Comparison of ENCODE assay signal across 22 mouse cellular contexts in genomic region chr11:115746109-115746508, GRCm38 (mm10). TPM values are rescaled to one million over a fixed set of nuclear protein-coding genes. Genes with fewer than 3 reads are reported as not detected.
DNase-seq lines count a peak whose midpoint lies in the region; TF ChIP-seq lines count a peak whose summit lies in the region.
"Had no signal": no experiment of that assay in that cellular context is flagged by ENCODE, and none has a peak within 500 bp of the region (broad histone marks: within the 10 kb centered on the region; RNA-seq: fewer than 3 reads in every experiment).

No protein-coding gene starts in this region.

- no peak overlapping the region for H3K4me3 ChIP-seq in thymus, adult 2 months (ENCODE audit: control insufficient read depth, insufficient read depth, low read length)
- H3K4me3 ChIP-seq: embryonic facial prominence, embryonic 12.5 days; forebrain, embryonic 13.5 days; heart, adult 2 months; heart, embryonic 12.5 days; hindbrain, embryonic 12.5 days; intestine, embryonic 15.5 days had no signal

- intact Hi-C loops in heart, postnatal 25 days (cut with DNase I): no loop called here

- peaks cover 23% of the 10 kb centered on the region for H3K4me1 ChIP-seq in thymus, adult 2 months (replicated peaks; ENCODE audit: control insufficient read depth, insufficient read depth, low read length)
- H3K4me1 ChIP-seq: embryonic facial prominence, embryonic 12.5 days; intestine, embryonic 15.5 days had no signal

- no peaks in the 10 kb centered on the region for H3K27me3 ChIP-seq in thymus, adult 2 months (ENCODE audit: control insufficient read depth, insufficient read depth, low read length)
- H3K27me3 ChIP-seq: embryonic facial prominence, embryonic 12.5 days; forebrain, embryonic 13.5 days; heart, embryonic 12.5 days; hindbrain, embryonic 12.5 days; intestine, embryonic 15.5 days; Patski had no signal

- no peak for DNase-seq in thymus, adult 2 months
- no peak for DNase-seq in thymus, postnatal 4 days
- peak; percentile 67 for DNase-seq in CD4-positive, CD25-positive, alpha-beta regulatory T cell, adult 2 months (ENCODE audit: low read depth, low spot score)
- DNase-seq in T-cell, adult 2 months (ENCODE audit: low spot score): peak; percentile 59
- peak; percentile 71 for DNase-seq in naive thymus-derived CD4-positive, alpha-beta T cell, adult 2 months (ENCODE audit: low read depth)
- DNase-seq in heart, postnatal 25 days (ENCODE audit: low spot score): no peak
- no peak for DNase-seq in urinary bladder, adult 18-20 months (ENCODE audit: low spot score in 2 of 2)
- DNase-seq: adrenal gland, adult 8-10 months; cerebellum, adult 11 months; cerebellum, adult 8-10 months; cerebellum, postnatal 14 days; embryo, embryonic 11 days; forebrain, postnatal 0 days; gastrocnemius, postnatal 14 days; heart, adult 2 months; heart, postnatal 4 days had no signal

- no peak for TF ChIP-seq POLR2A in thymus, adult 2 months (IDR thresholded peaks at IDR 0.05; ENCODE audit: control insufficient read depth, extremely low read depth, insufficient read depth, low read length, poor library complexity)

- WGBS in thymus, adult 2 months: 86% methylated on average over 1 of the region's 1 CpGs

- TF ChIP-seq CTCF in thymus, adult 2 months (IDR thresholded peaks at IDR 0.05; ENCODE audit: borderline replicate concordance, control insufficient read depth, extremely low read depth, insufficient read depth, low read length, poor library complexity): no peak

- 0 out of 2 replicates have a peak overlapping the region, but pooled peaks have one; percentile 12 for H3K27ac ChIP-seq in thymus, adult 2 months (ENCODE audit: control insufficient read depth, insufficient read depth, low read length)
- H3K27ac ChIP-seq: embryonic facial prominence, embryonic 12.5 days; forebrain, embryonic 13.5 days; heart, adult 2 months; hindbrain, embryonic 12.5 days; intestine, embryonic 15.5 days had no signal

- no peaks in the 10 kb centered on the region for H3K36me3 ChIP-seq in thymus, adult 2 months (ENCODE audit: control insufficient read depth, insufficient read depth, low read length)
- H3K36me3 ChIP-seq: embryonic facial prominence, embryonic 12.5 days; heart, embryonic 12.5 days; hindbrain, embryonic 12.5 days; intestine, embryonic 15.5 days had no signal

RNA-seq across cellular contexts. Expression of gene Tmem94, which starts 19.1 kb away (rescaled TPM):
- polyA plus RNA-seq in thymus, adult 2 months (2012; rRNA removed): 84.7 and 91.9 TPM in 2 replicates
- total RNA-seq in heart, postnatal 25 days (2021): 100 to 1,000 TPM; 102 to 110 TPM

RNA-seq across cellular contexts. Expression of gene Grb2, which starts 37.7 kb away (rescaled TPM):
- 81.7 and 82.8 TPM in 2 replicates for polyA plus RNA-seq in thymus, adult 2 months (2012; rRNA removed)
- total RNA-seq in heart, postnatal 25 days (2021): 100 to 1,000 TPM; 107 to 108 TPM

Comparison
In these comparisons a context has a peak if more than half of its experiments do, and no peak if none do; other contexts are left out.
1. DNase-seq: peak in CD4-positive, CD25-positive, alpha-beta regulatory T cell, adult 2 months (single experiment), T-cell, adult 2 months (single experiment) and naive thymus-derived CD4-positive, alpha-beta T cell, adult 2 months (single experiment); none in thymus, adult 2 months (single experiment), thymus, postnatal 4 days (single experiment), heart, postnatal 25 days (single experiment) and urinary bladder, adult 18-20 months (0 of 2).